Mouse (Mus musculus): ENCODE measurements at regions not wholly inside any gene's neighbourhood (a gene's known extent, or its start where the extent isn't known, plus 50 kb on each side); places are given as distances from the start of the nearest gene placed in this dataset.

GRCm38 (mm10) chr12:31130434-31130833 lies 56.8 kb downstream of the Fam110c start:
- no peak for DNase-seq (ENCODE audit: low spot score in 2 of 2)

DNA sequence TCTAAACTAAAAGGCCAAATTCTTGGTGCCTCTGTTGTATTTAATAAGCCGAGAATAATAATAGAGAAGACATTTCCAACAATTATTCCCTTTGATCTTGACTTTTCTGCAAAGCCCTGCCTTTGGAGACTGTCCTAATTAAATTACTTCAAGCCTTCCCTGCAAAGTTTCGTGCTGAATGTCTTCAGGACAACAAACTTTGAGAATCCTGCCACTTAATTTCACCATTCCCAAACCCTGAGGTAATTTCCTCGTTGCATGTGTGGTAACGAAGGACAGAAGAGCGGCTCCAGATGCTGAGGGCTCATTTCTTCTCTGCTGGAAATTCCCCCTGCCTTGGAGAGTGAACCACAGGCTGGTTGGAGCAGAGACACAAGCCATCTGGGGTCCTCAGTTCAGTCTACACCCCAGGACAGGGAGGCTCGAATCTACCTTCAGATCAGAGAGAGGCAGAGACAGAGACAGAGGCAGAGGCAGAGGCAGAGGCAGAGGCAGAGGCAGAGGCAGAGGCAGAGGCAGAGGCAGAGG lies 60.9 kb downstream of the Fam110c start:
- DNase-seq (ENCODE audit: low spot score in 2 of 2) = no peak

- no peak for DNase-seq (ENCODE audit: low spot score in 2 of 2)
Observed at GRCm38 (mm10) chr12:31136364-31136763, 62.7 kb downstream of the Fam110c start.

DNA sequence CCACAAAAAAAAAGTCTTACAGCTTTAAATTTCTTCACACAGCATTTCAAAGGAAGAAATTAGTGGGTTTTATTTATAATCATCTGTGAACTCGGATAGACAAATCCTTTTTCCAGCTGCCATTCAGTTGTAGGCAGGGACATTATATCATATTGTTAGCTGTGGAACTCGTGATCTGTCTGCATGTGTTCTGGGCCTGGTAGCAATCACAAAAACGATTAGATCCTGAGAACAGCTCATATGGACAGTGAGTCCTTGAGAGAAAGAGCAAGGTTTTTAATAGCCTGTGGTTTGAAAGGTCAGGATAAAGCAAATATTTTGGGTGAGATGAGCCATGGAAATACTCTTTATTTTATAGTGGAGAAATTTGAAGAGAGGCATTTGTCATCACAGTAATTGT lies 63.2 kb downstream of the Fam110c start:
- DNase-seq (ENCODE audit: low spot score in 2 of 2) = no peak

- DNase-seq (ENCODE audit: low spot score in 2 of 2) = no peak
Observed at GRCm38 (mm10) chr12:31137431-31137830, 63.8 kb downstream of the Fam110c start.

GRCm38 (mm10) chr12:31139853-31140252 lies 66.2 kb downstream of the Fam110c start:
- DNase-seq (ENCODE audit: low spot score in 2 of 2) = no peak

DNA sequence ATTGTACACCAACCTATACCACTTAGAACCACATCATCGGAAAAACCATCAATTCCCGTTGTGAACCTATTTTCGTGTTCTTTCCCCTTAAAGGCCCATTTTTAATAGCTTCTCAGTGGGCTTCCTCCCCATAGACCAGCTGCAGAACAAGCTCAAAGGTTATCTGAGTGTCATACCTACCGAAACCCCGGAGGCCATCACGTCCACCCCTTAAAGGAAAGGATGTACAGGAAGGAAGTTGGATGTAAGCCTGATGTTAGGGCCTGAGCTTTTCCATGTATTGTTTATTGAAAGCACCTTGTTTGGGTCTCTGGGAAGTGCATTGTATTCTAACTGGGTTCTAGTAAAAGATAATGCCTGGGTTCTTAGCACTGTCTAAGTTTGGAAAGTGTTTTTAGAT lies 69.6 kb downstream of the Fam110c start:
- no peak for DNase-seq (ENCODE audit: low spot score in 2 of 2)

- DNase-seq (ENCODE audit: low spot score in 2 of 2) = no peak
Observed at GRCm38 (mm10) chr12:31145032-31145781, 71.5 kb downstream of the Fam110c start.

DNA sequence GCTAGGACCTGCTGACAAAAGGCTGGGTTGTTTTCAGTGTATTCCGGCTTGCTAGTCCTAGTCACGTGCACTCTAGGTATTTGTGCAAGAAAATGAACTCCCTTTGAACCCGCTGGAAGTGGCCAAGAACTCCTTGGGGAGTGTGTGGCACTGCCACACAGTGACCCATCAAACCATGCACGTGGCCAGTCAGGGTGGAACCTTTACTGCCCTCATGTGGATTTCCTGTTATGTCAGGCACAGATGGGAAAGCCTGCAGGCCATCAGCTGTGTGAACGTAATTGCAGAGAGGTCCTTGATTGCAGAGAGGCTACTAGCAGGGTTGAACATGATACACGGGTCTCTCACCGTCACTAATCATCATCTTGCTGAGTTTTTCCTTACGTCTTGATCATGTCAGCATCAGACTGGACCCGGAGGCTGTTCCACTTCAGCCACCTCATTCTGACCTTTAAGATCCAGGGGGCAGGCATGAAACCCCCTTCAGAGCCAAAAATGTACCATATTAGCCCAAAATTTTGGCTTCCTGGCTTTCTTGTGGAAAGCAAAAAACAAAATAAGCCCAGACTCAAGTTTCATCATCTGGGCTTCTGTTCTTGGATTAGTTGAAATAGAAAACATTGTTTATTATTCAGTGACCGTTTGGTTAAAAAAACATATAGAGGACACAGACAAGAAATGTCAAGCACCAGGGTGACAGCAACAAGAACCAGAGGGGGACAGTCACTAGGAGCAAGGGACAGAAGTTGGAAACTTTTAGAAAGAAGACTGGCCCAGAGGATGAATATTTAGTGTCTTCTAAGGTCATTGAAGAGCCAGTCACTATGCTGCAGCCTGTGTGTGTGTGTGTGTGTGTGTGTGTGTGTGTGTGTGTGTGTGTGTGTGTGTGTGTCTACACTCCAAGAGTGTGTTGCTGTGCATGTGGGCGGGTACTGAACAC lies 75.0 kb downstream of the Fam110c start:
- no peak for DNase-seq (ENCODE audit: low spot score in 2 of 2)

GRCm38 (mm10) chr12:31153720-31154119 lies 80.1 kb downstream of the Fam110c start:
- no peak for DNase-seq (ENCODE audit: low spot score in 2 of 2)

GRCm38 (mm10) chr12:31154608-31155011 lies 80.9 kb downstream of the Fam110c start:
- DNase-seq (ENCODE audit: low spot score in 2 of 2) = no peak

GRCm38 (mm10) chr12:31156154-31156720 lies 82.6 kb downstream of the Fam110c start:
- no peak for DNase-seq (ENCODE audit: low spot score in 2 of 2)

GRCm38 (mm10) chr12:31157453-31157852 lies 83.1 kb upstream of the Gm6993 start:
- no peak for DNase-seq (ENCODE audit: low spot score in 2 of 2)

DNA sequence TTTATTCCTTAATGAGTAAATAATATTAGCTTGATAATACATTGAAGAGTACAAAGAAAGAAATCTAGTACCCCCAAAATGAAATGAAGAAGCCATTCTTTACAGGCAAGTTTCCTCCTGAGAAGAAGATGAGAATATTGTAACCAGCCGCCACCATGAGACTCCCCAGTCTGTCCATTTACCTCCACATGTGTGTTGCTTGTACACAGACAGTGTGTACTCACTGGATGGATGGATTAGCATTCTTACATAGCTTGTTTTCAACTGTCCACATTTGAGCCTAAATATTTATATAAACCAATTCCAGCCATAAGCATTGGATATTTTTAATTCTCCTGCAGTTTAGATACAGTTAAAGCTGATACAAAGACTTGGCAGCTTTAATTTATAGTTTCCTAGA lies 82.7 kb upstream of the Gm6993 start:
- no peak for DNase-seq (ENCODE audit: low spot score in 2 of 2)

DNA sequence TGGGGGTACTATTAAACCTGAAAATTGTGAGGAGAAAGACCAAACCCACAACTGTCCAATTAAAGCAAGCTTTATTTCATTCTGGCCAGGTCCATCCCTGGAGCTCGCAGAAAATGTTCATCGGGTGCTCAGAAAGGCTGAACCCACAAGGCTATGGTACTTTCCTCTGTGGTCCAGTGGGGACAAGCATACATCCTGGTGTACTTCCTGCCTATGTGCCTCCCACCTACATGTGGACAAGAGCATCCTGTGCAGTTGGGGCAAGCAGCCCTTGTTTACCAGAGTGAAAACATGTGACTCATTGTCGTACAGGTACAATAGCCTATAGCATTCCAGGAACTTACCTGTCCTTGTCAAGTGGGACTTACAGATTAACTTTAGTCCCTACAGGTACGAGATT lies 81.7 kb upstream of the Gm6993 start:
- DNase-seq (ENCODE audit: low spot score in 2 of 2) = no peak

DNA sequence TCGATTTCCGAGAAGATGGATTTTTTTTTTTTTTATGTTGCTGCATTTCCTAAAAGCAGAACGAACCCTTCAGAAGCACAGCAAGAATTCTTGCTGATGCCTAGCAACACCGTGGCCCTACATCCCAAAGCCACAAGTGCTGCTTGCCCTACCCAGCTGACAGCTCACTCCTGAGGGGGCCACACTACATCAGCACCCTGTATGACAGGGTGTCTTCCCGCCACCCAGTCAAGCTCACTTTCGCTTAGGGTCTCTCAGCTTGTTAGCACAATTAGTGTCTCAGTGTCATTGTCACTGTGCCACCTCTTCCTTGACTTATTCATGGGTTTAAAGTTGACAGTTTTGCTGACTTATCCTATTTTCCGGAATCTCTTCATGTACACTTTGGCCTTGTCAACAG lies 81.2 kb upstream of the Gm6993 start:
- DNase-seq (ENCODE audit: low spot score in 2 of 2) = no peak

GRCm38 (mm10) chr12:31168221-31168890 lies 72.2 kb upstream of the Gm6993 start:
- DNase-seq (ENCODE audit: low spot score in 2 of 2) = peak; percentile 25 to 46

- DNase-seq (ENCODE audit: low spot score in 2 of 2) = no peak
Observed at GRCm38 (mm10) chr12:31170111-31170510, 70.5 kb upstream of the Gm6993 start.

- DNase-seq (ENCODE audit: low spot score in 2 of 2) = peak; percentile 69 to 72
Observed at GRCm38 (mm10) chr12:31170546-31171160, 69.9 kb upstream of the Gm6993 start.

- DNase-seq (ENCODE audit: low spot score in 2 of 2) = no peak
Observed at GRCm38 (mm10) chr12:31171992-31172391, 68.6 kb upstream of the Gm6993 start.
